Mouse (Mus musculus): ENCODE results near the gene Chst11. TPM values are rescaled to one million over a fixed set of nuclear protein-coding genes. Genes with fewer than 3 reads are reported as not detected.

The Chst11 gene
- total and polyA plus RNA-seq, 3 experiments: 3.1 to 4.5 (median 3.2) TPM

- H3K27ac ChIP-seq: no peak overlapping the region
- H3K9ac ChIP-seq (ENCODE audit: low read depth, low read length): no peak overlapping the region
- intact Hi-C loops (cut with DNase I): no loop called here
- no peak for TF ChIP-seq EP300 (IDR thresholded peaks at IDR 0.05; ENCODE audit: insufficient read depth, low read depth, low read length)
- no peak for TF ChIP-seq CTCF (IDR thresholded peaks at IDR 0.05)
- TF ChIP-seq POLR2A (IDR thresholded peaks at IDR 0.05; ENCODE audit: insufficient read depth, low read depth, low read length): no peak
- DNase-seq: no peak
- no peaks in the 10 kb centered on the region for H3K36me3 ChIP-seq (ENCODE audit: control insufficient read depth, insufficient read depth, low read length)
- no peaks in the 10 kb centered on the region for H3K27me3 ChIP-seq (ENCODE audit: control insufficient read depth, insufficient read depth, low read length)
- H3K79me2 ChIP-seq (replicated peaks; ENCODE audit: control insufficient read depth, insufficient read depth, low read length): no peaks in the 10 kb centered on the region
- peaks cover 1% of the 10 kb centered on the region; the same call in 1 of the 2 replicates for H3K4me1 ChIP-seq (ENCODE audit: control insufficient read depth, insufficient read depth, low read length)
- H3K4me3 ChIP-seq: no peak overlapping the region
- 94% methylated on average over 7 of the region's 7 CpGs for WGBS
These were observed 154.0 kb downstream of the Chst11 start for GRCm38 (mm10) chr10:83139276-83139675.

- peaks cover 1% of the 10 kb centered on the region; the same call in 1 of the 2 replicates for H3K4me1 ChIP-seq (ENCODE audit: control insufficient read depth, insufficient read depth, low read length)
- H3K9ac ChIP-seq (ENCODE audit: low read depth, low read length): no peak overlapping the region
- TF ChIP-seq CTCF (IDR thresholded peaks at IDR 0.05) (no peak), EP300 (IDR thresholded peaks at IDR 0.05; ENCODE audit: insufficient read depth, low read depth, low read length) (no peak), POLR2A (IDR thresholded peaks at IDR 0.05; ENCODE audit: insufficient read depth, low read depth, low read length) (no peak)
- H3K27ac ChIP-seq: no peak overlapping the region
- intact Hi-C loops (cut with DNase I): no loop called here
- no peaks in the 10 kb centered on the region for H3K36me3 ChIP-seq (ENCODE audit: control insufficient read depth, insufficient read depth, low read length)
- H3K79me2 ChIP-seq (replicated peaks; ENCODE audit: control insufficient read depth, insufficient read depth, low read length): no peaks in the 10 kb centered on the region
- WGBS: 67% methylated on average over 16 of the region's 16 CpGs
- no peaks in the 10 kb centered on the region for H3K27me3 ChIP-seq (ENCODE audit: control insufficient read depth, insufficient read depth, low read length)
- H3K4me3 ChIP-seq: no peak overlapping the region
- DNase-seq: no peak
These were observed 155.1 kb downstream of the Chst11 start for GRCm38 (mm10) chr10:83140258-83140936.

- WGBS: 88% methylated on average over 5 of the region's 5 CpGs
- no peaks in the 10 kb centered on the region for H3K27me3 ChIP-seq (ENCODE audit: control insufficient read depth, insufficient read depth, low read length)
- no peak overlapping the region for H3K9ac ChIP-seq (ENCODE audit: low read depth, low read length)
- H3K27ac ChIP-seq: no peak overlapping the region
- peaks cover 1% of the 10 kb centered on the region; the same call in 1 of the 2 replicates for H3K4me1 ChIP-seq (ENCODE audit: control insufficient read depth, insufficient read depth, low read length)
- H3K4me3 ChIP-seq: no peak overlapping the region
- no peaks in the 10 kb centered on the region for H3K36me3 ChIP-seq (ENCODE audit: control insufficient read depth, insufficient read depth, low read length)
- TF ChIP-seq CTCF (IDR thresholded peaks at IDR 0.05) (no peak), POLR2A (IDR thresholded peaks at IDR 0.05; ENCODE audit: insufficient read depth, low read depth, low read length) (no peak), EP300 (IDR thresholded peaks at IDR 0.05; ENCODE audit: insufficient read depth, low read depth, low read length) (no peak)
- no peak for DNase-seq
- intact Hi-C loops (cut with DNase I): no loop called here
- H3K79me2 ChIP-seq (replicated peaks; ENCODE audit: control insufficient read depth, insufficient read depth, low read length): no peaks in the 10 kb centered on the region
These were observed 156.1 kb downstream of the Chst11 start for GRCm38 (mm10) chr10:83141434-83141833.

- H3K79me2 ChIP-seq (replicated peaks; ENCODE audit: control insufficient read depth, insufficient read depth, low read length): no peaks in the 10 kb centered on the region
- peaks cover 1% of the 10 kb centered on the region; the same call in 1 of the 2 replicates for H3K4me1 ChIP-seq (ENCODE audit: control insufficient read depth, insufficient read depth, low read length)
- no peak overlapping the region for H3K27ac ChIP-seq
- TF ChIP-seq EP300 (IDR thresholded peaks at IDR 0.05; ENCODE audit: insufficient read depth, low read depth, low read length) (no peak), CTCF (IDR thresholded peaks at IDR 0.05) (no peak), POLR2A (IDR thresholded peaks at IDR 0.05; ENCODE audit: insufficient read depth, low read depth, low read length) (no peak)
- WGBS: 61% methylated on average over 10 of the region's 10 CpGs
- no peaks in the 10 kb centered on the region for H3K36me3 ChIP-seq (ENCODE audit: control insufficient read depth, insufficient read depth, low read length)
- H3K27me3 ChIP-seq (ENCODE audit: control insufficient read depth, insufficient read depth, low read length): no peaks in the 10 kb centered on the region
- intact Hi-C loops (cut with DNase I): no loop called here
- DNase-seq: no peak
- H3K9ac ChIP-seq (ENCODE audit: low read depth, low read length): no peak overlapping the region
- H3K4me3 ChIP-seq: no peak overlapping the region
These were observed 157.8 kb downstream of the Chst11 start for GRCm38 (mm10) chr10:83143049-83143448.

GRCm38 (mm10) chr10:83145836-83146235 is 160.5 kb downstream of the Chst11 start:
- peaks cover 1% of the 10 kb centered on the region for H3K4me1 ChIP-seq (ENCODE audit: control insufficient read depth, insufficient read depth, low read length)
- no peak for DNase-seq
- intact Hi-C loops (cut with DNase I): no loop called here
- no peaks in the 10 kb centered on the region for H3K36me3 ChIP-seq (ENCODE audit: control insufficient read depth, insufficient read depth, low read length)
- no peak overlapping the region for H3K9ac ChIP-seq (ENCODE audit: low read depth, low read length)
- H3K27ac ChIP-seq: no peak overlapping the region
- H3K27me3 ChIP-seq (ENCODE audit: control insufficient read depth, insufficient read depth, low read length): no peaks in the 10 kb centered on the region
- TF ChIP-seq EP300 (IDR thresholded peaks at IDR 0.05; ENCODE audit: insufficient read depth, low read depth, low read length) (no peak), POLR2A (IDR thresholded peaks at IDR 0.05; ENCODE audit: insufficient read depth, low read depth, low read length) (no peak), CTCF (IDR thresholded peaks at IDR 0.05) (no peak)
- H3K4me3 ChIP-seq: no peak overlapping the region
- no peaks in the 10 kb centered on the region for H3K79me2 ChIP-seq (replicated peaks; ENCODE audit: control insufficient read depth, insufficient read depth, low read length)
- 90% methylated on average over 14 of the region's 14 CpGs for WGBS
